Mouse (Mus musculus): ENCODE measurements at regions not wholly inside any gene's neighbourhood (a gene's known extent, or its start where the extent isn't known, plus 50 kb on each side); places are given as distances from the start of the nearest gene placed in this dataset.
A peak's percentile ranks its signal among the peaks of the same experiment; 100 is the strongest.
"Not testable (repeated sequence)": the region's sequence is repeated elsewhere in the genome, so short reads cannot be mapped to it uniquely, and the experiment has no call there.

DNA sequence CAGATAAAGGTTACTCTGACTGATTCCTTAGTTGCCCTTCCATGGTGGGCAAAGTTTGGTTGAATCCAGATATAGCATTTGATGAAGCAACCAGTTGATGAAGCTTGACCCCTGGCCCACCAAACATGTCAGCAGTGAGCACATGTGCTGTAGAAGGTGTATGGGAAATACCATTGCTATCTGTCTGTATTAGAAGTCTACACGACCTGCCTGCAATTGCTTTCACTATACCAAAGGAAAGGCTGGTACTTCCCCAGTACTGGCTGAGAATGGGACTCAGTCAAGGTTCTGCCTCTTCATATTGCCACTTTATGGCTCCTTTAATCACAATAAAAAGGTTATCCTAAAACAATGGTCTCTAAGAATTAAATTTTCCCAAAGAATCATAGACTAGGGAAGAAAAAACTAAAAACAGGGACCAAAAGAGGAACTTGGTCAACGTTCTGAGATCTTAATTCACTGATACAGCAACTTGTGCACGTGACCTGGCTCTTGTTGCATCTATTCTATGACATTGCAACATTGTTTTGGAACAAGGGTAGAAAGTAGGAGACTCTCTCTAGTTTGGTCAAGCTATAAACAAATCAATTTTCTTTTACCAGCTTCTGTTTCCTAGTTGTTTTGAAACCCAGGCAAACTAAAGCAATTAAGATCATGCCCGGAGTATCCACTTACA lies 284.0 kb downstream of the Rapgef2 start:
- DNase-seq, result no peak

DNA sequence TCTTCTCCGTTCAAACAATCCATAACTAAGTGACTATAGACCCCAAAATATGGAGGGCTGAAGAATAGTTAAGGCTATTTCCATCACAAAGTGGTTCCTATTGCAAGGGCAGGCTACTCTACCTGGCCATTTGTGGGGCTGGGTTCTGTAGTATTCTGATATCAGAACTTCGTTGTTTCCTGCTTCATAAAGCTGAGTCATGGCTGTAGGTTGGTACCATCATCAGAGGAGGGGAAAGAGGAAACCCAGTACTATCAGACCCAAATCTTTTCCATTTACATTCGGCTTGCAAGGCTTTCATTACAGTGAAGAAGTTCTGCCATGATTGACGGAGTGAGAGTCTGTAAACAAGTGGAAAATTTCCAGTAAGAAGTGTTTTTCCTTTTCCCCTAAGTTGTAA lies 284.6 kb downstream of the Rapgef2 start:
- DNase-seq, result no peak

DNA sequence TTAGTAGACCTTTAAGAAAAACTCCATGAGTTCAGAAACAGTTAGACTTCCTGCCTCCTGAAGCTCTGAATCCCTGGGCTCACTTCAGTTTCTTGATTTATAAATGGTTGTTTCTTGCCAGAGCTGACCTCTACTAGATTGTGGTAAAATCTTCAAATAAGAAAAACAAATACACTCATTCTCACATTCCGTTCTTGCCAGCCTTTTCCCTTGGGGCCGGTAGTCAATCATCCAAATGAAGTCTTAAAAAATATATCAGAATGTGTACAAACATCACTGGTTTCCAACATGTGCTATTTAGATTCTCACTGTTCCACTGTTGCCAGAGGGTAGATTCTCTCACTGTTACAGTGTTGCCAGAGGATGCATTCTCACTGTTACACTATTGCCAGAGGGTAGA lies 286.0 kb downstream of the Rapgef2 start:
- DNase-seq, result no peak

DNA sequence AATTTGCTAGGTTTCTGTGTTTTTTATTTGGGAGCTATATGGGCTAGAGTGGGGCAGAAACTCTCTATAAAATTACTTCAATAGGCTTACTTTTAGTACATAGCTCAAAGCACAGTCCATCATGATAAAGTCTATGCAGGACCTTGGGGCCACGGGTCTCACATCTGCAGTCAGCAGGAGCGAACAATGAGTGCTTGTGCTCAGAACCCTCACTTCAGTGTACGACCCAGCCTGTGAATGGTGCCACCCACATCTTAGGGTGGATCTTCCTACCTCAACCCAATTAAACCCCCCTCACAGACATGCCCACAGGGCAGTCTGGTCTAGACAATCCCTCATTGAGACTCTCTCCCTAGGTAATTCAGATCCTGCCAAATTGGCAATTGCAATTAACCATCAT lies 286.5 kb downstream of the Rapgef2 start:
- DNase-seq, result no peak

DNA sequence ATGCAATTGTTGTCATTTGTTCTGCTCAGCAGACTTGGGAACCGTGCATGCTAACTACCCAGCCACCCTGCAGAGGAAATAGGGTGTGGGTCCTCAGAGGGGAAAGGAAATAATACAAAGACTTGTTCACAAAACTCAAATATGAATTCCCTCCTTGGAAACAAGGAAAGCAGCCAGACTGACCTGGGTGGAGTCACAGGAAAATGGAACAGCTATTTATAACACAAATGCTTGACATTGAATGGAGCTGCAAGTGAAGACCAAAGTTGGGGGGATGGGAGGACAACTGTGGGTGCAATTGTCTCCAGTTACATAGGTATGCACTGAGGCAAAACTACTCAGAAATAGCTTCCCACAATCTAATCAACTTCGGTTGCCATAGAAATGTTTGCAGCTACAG lies 298.2 kb downstream of the Rapgef2 start:
- no peak for DNase-seq

DNA sequence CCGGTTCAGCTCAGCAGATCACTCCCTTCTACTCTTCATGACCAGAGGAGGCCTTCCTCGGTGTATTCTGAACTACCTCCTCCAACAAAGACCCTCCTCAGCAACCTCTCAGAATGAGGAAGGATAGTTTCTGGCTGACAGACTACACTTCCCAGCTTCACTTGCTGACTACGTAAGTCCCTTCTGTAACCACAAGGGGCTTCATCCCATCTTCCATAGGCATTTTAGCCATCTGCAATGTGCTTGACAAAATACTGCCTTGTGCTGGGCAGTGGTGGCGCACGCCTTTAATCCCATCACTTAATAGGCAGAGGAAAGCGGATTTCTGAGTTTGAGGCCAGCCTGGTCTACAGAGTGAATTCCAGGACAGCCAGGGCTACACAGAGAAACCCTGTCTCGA lies 299.6 kb downstream of the Rapgef2 start:
- no peak for DNase-seq

DNA sequence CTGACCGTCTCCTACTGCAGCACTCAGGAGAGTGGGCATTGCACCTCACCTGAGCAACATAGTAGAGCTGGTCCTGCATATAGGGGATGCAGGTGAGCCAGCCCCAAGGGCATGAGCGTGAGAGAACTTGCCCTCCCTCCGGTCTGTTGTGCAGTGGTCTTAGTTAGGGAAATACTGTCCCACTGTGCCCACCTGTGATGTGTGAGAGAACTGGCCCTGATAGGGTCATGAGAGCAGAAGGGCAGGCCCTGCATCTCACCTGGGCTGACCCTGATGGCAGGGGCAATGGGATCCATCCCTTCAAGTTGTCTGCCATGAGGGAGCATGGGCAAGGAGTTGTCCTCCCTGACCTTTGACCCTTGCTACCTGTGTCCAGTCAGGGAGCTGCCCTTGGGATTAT lies 305.3 kb downstream of the Rapgef2 start:
- no peak for DNase-seq

DNA sequence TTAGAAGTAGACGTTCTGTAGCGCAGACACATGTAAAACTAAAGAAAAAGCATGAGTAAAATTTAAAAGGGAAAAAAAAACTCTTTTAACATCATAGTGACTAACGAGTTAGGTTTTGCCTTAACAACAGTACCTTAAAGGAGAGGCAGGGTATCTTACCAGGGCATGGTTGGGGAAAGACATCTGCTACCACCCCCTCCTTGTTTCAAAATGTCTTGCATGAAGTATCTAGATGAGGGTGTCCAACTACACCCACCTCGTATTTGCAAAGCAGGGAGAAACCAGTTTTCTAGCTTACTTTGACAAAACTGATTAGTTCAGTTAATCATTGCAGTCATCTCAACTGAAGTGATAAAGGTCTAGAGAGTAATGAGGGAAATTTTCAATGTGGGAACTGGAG lies 307.5 kb downstream of the Rapgef2 start:
- peak in 1 of 2 experiments; percentile 9 for DNase-seq

DNA sequence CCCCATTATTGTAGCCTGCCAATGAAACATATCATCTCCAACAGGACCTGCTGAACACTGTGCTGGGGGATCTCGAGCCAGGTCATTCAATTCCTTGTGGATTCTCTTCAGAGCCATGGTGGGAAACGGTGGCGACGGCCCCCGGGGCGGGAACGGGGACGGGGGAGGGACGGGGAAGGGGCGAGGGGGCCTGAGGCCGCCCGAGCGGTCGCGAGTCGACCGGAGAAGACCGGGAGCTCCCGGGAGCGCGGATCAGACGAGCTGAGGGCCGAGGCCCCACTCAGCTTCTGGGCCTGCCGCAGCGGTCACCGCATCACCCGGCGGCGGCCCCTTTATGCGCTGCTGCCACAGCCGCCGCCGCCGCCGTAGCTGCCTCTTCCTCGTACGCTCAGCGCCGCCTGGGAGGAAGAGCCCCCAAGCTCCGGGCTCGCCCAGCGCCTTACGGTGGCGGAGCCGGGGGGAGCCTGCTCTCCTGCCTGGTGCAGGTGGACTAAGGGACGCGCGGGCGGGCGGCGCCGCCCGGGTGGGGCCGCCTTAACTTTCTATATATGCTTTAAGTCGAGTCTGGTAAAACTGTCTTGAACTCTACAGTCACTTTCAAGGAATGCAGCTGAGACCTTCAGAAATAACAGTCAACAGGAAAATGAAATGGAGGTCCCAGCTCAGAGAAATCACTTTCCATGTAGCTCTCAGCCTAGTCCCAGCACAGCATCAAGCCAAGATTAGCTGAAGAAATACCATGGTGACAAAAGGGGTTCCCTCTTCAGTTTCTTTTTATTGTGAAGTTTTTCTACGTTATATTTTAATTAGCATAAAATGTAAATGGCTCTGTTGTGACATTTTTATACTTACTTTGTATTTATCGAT lies 319.4 kb downstream of the Rapgef2 start:
- DNase-seq, result peak in 1 of 2 experiments; percentile 21

DNA sequence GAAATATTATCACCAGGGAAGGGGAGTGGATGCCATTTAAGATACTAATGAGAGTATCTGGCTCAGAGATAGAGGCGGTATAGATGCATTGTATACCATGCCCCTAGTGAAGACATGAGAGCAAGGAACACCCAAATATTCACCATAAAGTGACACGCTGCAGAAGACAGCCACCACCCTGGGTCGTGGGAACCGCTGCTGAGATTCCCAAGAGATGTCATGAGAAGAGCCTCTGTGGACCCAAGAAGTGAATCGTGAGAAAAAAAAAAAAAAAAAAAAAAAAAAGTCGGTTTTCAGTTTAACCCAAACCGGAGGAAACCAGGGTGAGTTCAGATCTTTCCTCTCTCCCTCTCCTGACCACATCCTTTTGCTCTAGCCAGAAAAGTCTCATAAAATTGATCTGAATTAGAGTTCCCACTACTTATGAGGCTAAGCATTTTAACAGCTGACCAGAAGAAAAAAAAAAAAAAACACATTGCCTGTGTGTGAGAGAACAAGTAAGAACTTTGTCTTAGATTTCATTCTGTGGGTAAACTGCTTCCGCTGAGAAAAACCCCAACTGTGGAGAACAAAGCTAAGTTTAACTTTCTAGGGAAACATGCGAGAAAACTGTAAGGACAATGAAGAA lies 322.0 kb downstream of the Rapgef2 start:
- no peak for DNase-seq

DNA sequence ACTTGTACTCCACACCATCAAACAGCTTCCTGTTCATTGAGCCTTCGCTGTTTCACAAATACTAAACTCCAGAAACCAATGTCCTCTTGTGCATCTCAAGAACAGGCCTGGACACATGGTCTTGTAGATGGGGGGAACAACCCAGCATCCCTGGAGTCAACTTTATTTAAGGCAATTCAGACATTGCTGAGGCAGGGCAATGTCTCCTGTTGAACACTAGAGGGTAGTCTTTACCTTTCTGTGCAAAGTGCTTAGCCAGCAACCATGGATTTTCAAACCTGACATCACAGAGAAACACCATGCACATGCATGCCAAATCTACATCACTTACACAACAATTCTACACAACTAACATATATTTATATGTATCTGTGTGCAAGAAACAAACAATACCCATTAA lies 327.5 kb downstream of the Rapgef2 start:
- peak in 1 of 2 experiments; percentile 21 for DNase-seq

DNA sequence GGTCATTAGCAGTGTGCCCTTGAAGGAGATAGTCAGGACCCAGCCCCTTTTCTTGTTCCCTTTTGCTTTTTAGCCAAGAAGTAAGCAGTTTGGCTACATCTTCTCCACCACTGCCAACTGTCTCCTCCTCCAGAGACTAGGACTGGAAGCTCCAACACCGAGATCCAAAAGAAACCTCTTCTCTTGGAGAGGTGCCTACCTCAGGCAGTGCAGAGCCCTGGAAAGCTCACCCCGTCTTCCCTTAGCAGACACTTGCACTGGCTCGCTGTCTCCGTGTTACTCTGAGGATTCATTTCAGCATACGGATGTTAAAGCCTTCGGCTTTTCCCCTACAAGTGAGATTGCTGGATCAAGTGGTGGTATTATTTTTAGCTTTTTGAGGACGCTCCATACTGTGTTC lies 331.0 kb downstream of the Rapgef2 start:
- DNase-seq, result no peak

DNA sequence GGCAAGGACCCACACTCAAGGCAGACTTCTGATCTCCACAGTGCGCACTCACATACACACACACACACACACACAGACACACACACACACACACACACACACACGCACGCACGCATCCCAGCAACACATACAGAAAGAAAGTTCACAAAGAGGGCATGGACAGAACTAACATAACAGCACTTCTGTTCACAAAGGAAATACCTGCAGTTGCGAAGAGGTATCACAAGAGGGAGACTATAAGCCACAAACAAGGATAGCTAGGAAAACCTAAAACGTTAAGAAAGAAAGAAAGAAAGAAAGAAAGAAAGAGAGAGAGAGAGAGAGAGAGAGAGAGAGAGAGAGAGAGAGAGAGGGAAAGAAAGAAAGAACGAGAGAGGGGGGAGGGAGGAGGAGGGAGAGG lies 336.9 kb downstream of the Rapgef2 start:
- DNase-seq, result not testable (repeated sequence)

DNA sequence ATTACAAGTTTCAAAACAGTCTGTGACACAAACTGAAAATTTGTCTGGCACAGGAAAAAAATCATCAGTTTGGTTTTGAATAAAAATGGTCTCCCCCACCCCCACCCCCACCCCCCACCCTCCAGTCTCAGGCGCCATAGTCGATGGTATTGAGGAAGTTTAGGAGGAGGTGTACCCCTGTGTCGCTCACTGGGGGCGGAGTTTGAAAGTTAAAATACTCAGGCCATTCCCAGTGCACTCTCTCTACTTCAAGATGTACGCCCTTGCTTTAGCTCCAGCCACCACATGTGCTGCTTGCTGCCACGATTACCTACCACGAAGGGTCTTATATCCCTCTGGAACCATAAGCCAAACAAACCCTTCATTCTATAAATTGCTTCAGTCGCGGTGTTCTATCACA lies 337.6 kb downstream of the Rapgef2 start:
- DNase-seq, result no peak

DNA sequence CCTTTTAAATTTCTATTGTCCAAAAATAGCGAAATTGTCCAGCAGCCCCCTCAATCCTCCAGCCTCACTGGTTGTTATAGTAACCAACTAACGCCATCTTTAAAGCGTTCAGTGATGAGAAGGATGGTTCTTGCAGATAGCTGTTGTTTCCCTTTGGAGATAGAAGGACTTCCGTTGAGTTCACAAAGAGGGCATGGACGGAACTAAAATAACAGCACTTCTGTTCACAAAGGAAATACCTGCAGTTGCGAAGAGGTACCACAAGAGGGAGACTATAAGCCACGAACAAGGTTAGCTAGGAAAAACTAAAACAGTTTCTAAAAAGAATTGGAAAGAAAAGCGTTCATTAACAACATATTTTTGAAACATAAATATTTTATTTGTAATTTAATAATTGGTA lies 338.1 kb downstream of the Rapgef2 start:
- peak in 1 of 2 experiments; percentile 26 for DNase-seq

DNA sequence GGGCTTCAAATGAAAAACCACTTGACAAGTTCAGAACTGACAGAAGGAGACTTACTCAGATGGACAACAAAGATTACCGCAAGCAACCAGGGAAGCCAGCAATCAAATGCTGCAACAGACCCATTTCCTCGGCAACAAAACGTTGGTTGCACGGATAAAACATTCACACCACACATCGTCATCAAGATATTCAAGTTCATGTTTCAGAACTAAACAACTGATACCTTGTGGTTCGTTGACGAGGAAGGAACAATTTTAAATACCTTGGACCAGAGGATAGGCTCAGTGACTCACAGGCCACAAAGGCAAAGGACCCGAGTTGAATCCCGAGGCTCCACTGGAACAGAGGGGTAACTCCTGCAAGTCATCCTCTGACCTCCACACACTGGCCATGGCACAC lies 339.1 kb downstream of the Rapgef2 start:
- no peak for DNase-seq

DNA sequence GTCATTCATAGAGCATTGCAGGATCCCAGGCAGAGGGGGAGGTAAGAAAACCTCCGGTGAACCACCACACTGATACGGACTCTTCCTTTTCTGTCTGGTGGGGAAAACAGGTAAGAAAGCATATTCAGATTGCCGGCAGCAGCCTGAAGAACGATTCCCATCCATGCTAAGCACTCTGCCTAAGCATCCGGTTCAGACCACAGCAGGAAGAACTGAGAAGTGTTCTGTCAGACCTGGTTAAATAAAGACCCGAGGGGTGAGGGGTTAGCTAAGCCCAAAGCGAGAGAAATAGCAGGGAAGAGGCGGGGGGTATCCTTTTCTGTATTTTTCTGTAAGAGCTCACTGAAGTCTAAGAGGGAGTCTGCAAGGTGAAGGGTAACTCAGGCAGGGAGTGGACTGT lies 342.1 kb downstream of the Rapgef2 start:
- DNase-seq, result no peak

DNA sequence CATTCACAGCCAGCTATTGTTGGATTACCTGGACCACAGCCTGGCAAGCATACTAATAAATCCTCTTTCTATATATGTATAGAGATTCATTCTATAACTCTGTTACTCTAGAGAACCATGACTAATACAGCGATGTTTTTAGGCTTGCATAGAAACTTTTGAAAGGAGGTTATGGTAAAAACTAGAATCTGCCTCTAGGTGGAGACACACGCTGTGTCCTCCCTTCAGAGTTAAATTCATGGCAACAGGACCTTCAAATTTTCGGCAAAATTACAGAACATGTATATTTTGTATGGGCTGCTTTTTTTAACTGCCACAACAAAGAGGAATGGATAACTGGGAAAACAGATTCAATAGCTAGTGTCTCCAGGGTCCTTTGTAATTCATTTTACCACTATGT lies 353.3 kb downstream of the Rapgef2 start:
- DNase-seq, result no peak

DNA sequence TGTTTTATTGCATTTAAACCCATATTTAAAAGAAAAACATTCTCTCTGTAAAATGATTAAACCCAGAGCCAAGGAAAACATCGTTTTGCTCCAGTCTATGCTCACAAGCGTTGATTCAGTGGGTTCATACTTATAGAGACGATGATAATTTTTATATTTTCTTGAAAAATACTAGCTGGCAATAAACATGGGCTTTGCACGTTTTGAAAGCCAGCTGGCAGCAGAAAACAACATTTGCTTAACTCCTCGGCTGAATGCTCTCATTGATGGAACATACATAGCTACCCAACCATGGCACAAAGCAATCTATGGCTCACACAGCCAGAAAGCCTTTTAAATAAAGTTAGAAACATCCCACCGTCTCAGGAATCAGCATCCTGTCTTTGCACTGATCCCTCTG lies 366.5 kb downstream of the Rapgef2 start:
- DNase-seq, result no peak

DNA sequence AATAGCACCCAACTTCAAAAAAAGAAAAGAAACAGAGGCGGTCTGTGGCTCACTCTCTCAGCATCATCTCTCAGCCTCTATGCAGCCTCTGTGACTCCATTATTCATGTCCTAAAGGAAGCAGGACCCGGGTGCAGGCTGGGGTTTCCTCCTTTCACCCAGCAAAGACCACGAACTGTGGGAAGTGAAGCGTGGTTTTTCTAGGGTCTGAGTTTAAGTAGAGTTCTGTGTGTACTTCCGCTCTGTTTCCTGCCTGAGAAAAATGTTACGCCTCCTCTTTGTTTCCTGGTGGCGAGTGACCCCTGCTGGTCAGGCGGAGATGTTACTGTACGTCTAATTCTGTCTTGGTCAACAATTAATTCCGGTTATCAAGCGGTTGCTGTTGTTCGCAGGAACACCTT lies 366.9 kb downstream of the Rapgef2 start:
- peak; percentile 73 to 83 for DNase-seq

DNA sequence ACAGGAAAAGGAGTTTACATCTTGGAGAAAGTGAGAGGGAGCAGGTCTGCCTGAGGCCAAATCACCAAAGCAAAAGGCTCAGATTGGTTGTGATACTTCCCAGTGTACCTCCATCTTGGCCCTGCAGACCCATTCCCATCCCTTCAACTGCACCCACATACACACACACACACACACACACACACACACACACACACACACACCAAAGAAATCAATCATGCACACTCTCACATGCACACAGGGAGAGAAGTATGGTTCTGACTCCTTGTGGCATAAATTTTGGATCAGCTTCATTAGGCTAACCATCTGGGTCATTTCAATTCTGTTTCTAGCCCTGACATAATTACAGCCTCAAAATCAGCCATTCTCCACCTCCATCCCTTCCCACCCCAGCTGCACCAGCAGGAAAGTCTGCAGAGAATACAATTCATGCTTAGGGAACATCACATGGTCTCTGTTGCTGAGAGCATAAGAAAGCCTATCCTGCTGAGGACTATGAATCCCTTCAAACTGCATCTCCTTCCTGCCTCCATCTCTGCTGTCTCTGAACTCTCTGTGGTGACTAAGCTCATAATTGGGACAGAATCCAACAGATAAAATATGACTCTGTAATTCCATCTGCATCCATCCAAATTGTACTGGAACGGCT lies 378.0 kb downstream of the Rapgef2 start:
- DNase-seq, result no peak

DNA sequence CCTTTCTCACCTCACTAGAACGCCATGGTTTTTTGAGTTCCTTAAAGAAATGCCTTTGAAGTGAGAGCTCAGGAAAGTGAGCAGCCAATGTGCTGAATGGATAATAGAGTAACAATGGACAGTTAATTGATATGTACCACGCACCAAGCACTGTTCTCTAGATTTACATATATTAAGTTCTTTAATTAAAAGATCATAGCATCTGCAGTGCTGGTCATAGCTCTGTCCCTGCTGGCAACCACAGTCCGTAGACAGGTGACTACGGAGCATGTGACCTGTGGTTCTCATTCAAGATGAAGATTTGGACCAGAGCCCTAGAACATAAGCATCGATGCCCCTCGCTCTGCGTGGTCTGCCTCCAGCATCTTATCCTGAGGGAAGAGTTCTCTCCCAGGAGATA lies 378.5 kb downstream of the Rapgef2 start:
- DNase-seq, result no peak

DNA sequence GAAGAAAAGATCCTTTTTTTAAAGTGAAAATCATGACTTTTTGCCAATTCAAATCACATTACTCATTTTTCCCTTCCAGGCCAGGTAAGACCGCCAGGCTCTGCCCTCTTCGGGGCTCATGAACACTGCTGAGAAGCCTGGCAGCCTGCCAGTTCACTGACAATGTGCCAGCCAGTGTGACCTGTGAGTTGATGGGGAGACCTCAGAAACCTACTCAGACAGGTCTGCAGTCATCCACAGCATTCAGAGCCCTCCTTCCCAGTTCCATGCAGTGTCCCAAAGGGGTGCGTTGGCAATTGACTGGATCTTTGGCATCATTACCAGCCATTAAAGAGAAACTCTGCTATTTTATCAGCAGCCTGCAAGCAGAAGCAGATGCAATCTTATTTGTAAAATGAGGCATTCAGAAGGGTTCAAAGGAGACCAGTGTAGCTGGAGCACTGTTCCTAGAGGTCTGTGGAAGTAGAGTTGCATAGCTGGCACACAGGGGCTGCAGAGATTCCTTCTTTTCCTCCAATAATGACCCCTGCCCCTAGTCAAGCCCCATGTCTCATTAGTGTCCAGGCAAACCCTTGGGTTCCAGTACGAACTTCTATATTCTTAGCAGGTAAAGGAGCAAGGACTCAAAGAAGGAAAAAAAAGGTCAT lies 384.4 kb downstream of the Rapgef2 start:
- DNase-seq, result no peak

All from layer of hippocampus, postnatal 36 days (tissue).